Mouse (Mus musculus) MEL (cell line): Measurements from ENCODE around the gene Hibadh. TPM values are rescaled to one million over a fixed set of nuclear protein-coding genes. Genes with fewer than 3 reads are reported as not detected.

ENCODE experiments used
- DNase-seq: peaks from one replicate; pipeline ENCODE4 v3.0.0; 2011; ENCODE audit warnings: low read depth, low spot score
- H3K27ac ChIP-seq: 2 replicates; pipeline ENCODE4 v1.5.1; 2012; ENCODE audit warnings: low read depth, mild to moderate bottlenecking, control low read depth, low read length, moderate library complexity; ENCODE audit not compliant: control insufficient read depth
- H3K27me3 ChIP-seq, 2 experiments: fragments of 150-350 bp in 1 of 2; sonication (generic) in 1 of 2; 2 replicates each; pipeline ENCODE4 v1.6.1; 2012; ENCODE audit warnings: low read length in 2 of 2, mild to moderate bottlenecking in 2 of 2, improper control_type of control experiment in 1 of 2, moderate library complexity in 1 of 2; ENCODE audit not compliant: insufficient read depth in 2 of 2, control insufficient read depth in 1 of 2
- H3K36me3 ChIP-seq, 2 experiments: 2 replicates each; pipeline ENCODE4 v1.6.1; 2012 to 2014; ENCODE audit warnings: low read length in 2 of 2, improper control_type of control experiment in 1 of 2, inconsistent platforms in 1 of 2, mild to moderate bottlenecking in 1 of 2; ENCODE audit not compliant: insufficient read depth in 2 of 2, control insufficient read depth in 1 of 2
- H3K4me1 ChIP-seq, 2 experiments: fragments of 150-350 bp in 1 of 2; sonication (generic) in 1 of 2; 2 replicates each; pipeline ENCODE4 v1.6.1; 2012; ENCODE audit warnings: low read length in 2 of 2, improper control_type of control experiment in 1 of 2, mild to moderate bottlenecking in 1 of 2; ENCODE audit not compliant: insufficient read depth in 2 of 2, control insufficient read depth in 1 of 2
- H3K4me3 ChIP-seq, 2 experiments: fragments of 150-350 bp in 1 of 2; sonication (generic) in 1 of 2; 2 replicates each; pipeline ENCODE4 v1.5.1; 2012; ENCODE audit warnings: low read depth in 2 of 2, low read length in 2 of 2, mild to moderate bottlenecking in 2 of 2, moderate library complexity in 2 of 2, control low read depth in 1 of 2, improper control_type of control experiment in 1 of 2; ENCODE audit not compliant: control insufficient read depth in 1 of 2, insufficient read depth in 1 of 2
- H3K79me2 ChIP-seq: 2 replicates; pipeline ENCODE4 v1.6.1; 2012; ENCODE audit warnings: mild to moderate bottlenecking, low read length, moderate library complexity; ENCODE audit not compliant: control insufficient read depth, poor library complexity, insufficient read depth
- H3K9ac ChIP-seq: 2 replicates; pipeline ENCODE4 v1.6.1; 2012; ENCODE audit warnings: low read depth, mild to moderate bottlenecking, control low read depth, low read length, moderate library complexity; ENCODE audit not compliant: control insufficient read depth, poor library complexity, severe bottlenecking
- H3K9me3 ChIP-seq: fragments of 150-350 bp; sonication (generic); replicated peaks from 2 replicates; pipeline ENCODE4 v1.6.1; 2012; ENCODE audit warnings: mild to moderate bottlenecking, low read length, improper control_type of control experiment, moderate library complexity; ENCODE audit not compliant: insufficient read depth
- CHD1 ChIP-seq: IDR thresholded peaks from 2 replicates; pipeline ENCODE4 v1.6.1; 2012; ENCODE audit warnings: low read depth, mild to moderate bottlenecking, inconsistent platforms, low read length, improper control_type of control experiment
- E2F4 ChIP-seq: IDR thresholded peaks from 2 replicates; pipeline ENCODE4 v1.6.1; 2011; ENCODE audit warnings: low read depth, low read length, improper control_type of control experiment, borderline replicate concordance
- ELF1 ChIP-seq: IDR thresholded peaks from 2 replicates; pipeline ENCODE4 v1.6.1; 2014; ENCODE audit warnings: low read depth, mild to moderate bottlenecking, inconsistent platforms, low read length, improper control_type of control experiment, moderate library complexity
- ETS1 ChIP-seq: IDR thresholded peaks from 2 replicates; pipeline ENCODE4 v1.6.1; 2012; ENCODE audit warnings: low read depth, mild to moderate bottlenecking, inconsistent platforms, low read length, improper control_type of control experiment, moderate library complexity
- GABPA ChIP-seq: IDR thresholded peaks from 2 replicates; pipeline ENCODE4 v1.6.1; 2012; ENCODE audit warnings: low read depth, mild to moderate bottlenecking, inconsistent platforms, low read length, improper control_type of control experiment, moderate library complexity
- GATA1 ChIP-seq: IDR thresholded peaks from 2 replicates; pipeline ENCODE4 v1.6.1; 2011; ENCODE audit warnings: low read depth, low read length, improper control_type of control experiment
- KAT2A ChIP-seq: conservative IDR thresholded peaks from 2 replicates; pipeline ENCODE4 v1.6.1; 2012; ENCODE audit warnings: low read depth, low read length, improper control_type of control experiment, inconsistent platforms
- MAX ChIP-seq: IDR thresholded peaks from 2 replicates; pipeline ENCODE4 v1.6.1; 2011; ENCODE audit warnings: low read length, improper control_type of control experiment
- MEF2A ChIP-seq: IDR thresholded peaks from 2 replicates; pipeline ENCODE4 v1.6.1; 2014; ENCODE audit warnings: low read depth, mild to moderate bottlenecking, inconsistent platforms, low read length, improper control_type of control experiment; ENCODE audit not compliant: poor library complexity, insufficient replicate concordance, severe bottlenecking; ENCODE audit errors: extremely low read depth
- MYB ChIP-seq: IDR thresholded peaks from 2 replicates; pipeline ENCODE4 v1.6.1; 2011; ENCODE audit warnings: mild to moderate bottlenecking, low read depth, low read length, improper control_type of control experiment
- MYC ChIP-seq: IDR thresholded peaks from 2 replicates; pipeline ENCODE4 v1.6.1; 2011; ENCODE audit warnings: low read depth, mild to moderate bottlenecking, low read length, improper control_type of control experiment, moderate library complexity
- NELFE ChIP-seq: IDR thresholded peaks from 2 replicates; pipeline ENCODE4 v1.6.1; 2011; ENCODE audit warnings: low read depth, low read length, improper control_type of control experiment
- POLR2A ChIP-seq, 2 experiments: IDR thresholded peaks; 2 replicates each; pipeline ENCODE4 v1.6.1; 2011 to 2012; ENCODE audit warnings: low read length in 2 of 2, mild to moderate bottlenecking in 2 of 2, control low read depth in 1 of 2, improper control_type of control experiment in 1 of 2, low read depth in 1 of 2, moderate library complexity in 1 of 2; ENCODE audit not compliant: control insufficient read depth in 1 of 2, insufficient read depth in 1 of 2, poor library complexity in 1 of 2
- POLR2AphosphoS5 ChIP-seq: IDR thresholded peaks from 2 replicates; pipeline ENCODE4 v1.6.1; 2012; ENCODE audit warnings: low read depth, borderline replicate concordance, mild to moderate bottlenecking, inconsistent platforms, low read length, moderate library complexity, mixed read lengths
- RAD21 ChIP-seq: IDR thresholded peaks from 2 replicates; pipeline ENCODE4 v1.6.1; 2011; ENCODE audit warnings: mild to moderate bottlenecking, low read depth, low read length, improper control_type of control experiment
- RCOR1 ChIP-seq: IDR thresholded peaks from 2 replicates; pipeline ENCODE4 v1.6.1; 2012; ENCODE audit warnings: low read depth, mild to moderate bottlenecking, inconsistent platforms, low read length, improper control_type of control experiment
- SIN3A ChIP-seq: IDR thresholded peaks from 2 replicates; pipeline ENCODE4 v1.6.1; 2012; ENCODE audit warnings: low read length, improper control_type of control experiment, inconsistent platforms
- SMC3 ChIP-seq: IDR thresholded peaks from 2 replicates; pipeline ENCODE4 v1.6.1; 2011; ENCODE audit warnings: low read depth, low read length, improper control_type of control experiment
- TAL1 ChIP-seq: IDR thresholded peaks from 2 replicates; pipeline ENCODE4 v1.6.1; 2012; ENCODE audit warnings: mild to moderate bottlenecking, inconsistent platforms, low read length, moderate library complexity, mixed read lengths
- TBP ChIP-seq: IDR thresholded peaks from 2 replicates; pipeline ENCODE4 v1.8.0; 2011; ENCODE audit warnings: low read depth, low read length, improper control_type of control experiment
- USF1 ChIP-seq: IDR thresholded peaks from 2 replicates; pipeline ENCODE4 v1.6.1; 2014; ENCODE audit warnings: low read depth, mild to moderate bottlenecking, inconsistent platforms, low read length, improper control_type of control experiment, moderate library complexity
- USF2 ChIP-seq, 2 experiments: IDR thresholded peaks; 2 replicates each; pipeline ENCODE4 v1.6.1; 2011 to 2012; ENCODE audit warnings: improper control_type of control experiment in 2 of 2, low read length in 2 of 2, borderline replicate concordance in 1 of 2, inconsistent platforms in 1 of 2, low read depth in 1 of 2, mild to moderate bottlenecking in 1 of 2; ENCODE audit not compliant: insufficient read depth in 1 of 2
- ZMIZ1 ChIP-seq: IDR thresholded peaks from 2 replicates; pipeline ENCODE4 v1.6.1; 2012; ENCODE audit warnings: low read depth, mild to moderate bottlenecking, inconsistent platforms, low read length, improper control_type of control experiment, moderate library complexity
- polyA plus RNA-seq, 2 experiments: library from polyadenylated mRNA; stranded (reverse) in 1 of 2; unstranded in 1 of 2; fragments of >175 nt in 1 of 2; fragments of >200 nt in 1 of 2; gene quantifications; 2 replicates each; pipeline versions ENCODE4 v1.2.1 to v1.2.4; 2012; ENCODE audit warnings: low replicate concordance in 2 of 2, low read depth in 1 of 2; ENCODE audit not compliant: insufficient read length in 2 of 2, insufficient read depth in 1 of 2, missing spikeins in 1 of 2
- total RNA-seq: library from RNA; depleted of rRNA; stranded (reverse); fragments of 300-350 nt; gene quantifications from 2 replicates; pipeline ENCODE4 v1.2.3, GENCODE M21; 2012

Gene Hibadh
- total and polyA plus RNA-seq, 3 experiments = 31.2 to 39.3 TPM; not detected in 1

- no peak for DNase-seq
- TF ChIP-seq USF2 (IDR thresholded peaks at IDR 0.05; ENCODE audit: borderline replicate concordance in 1 of 2, insufficient read depth in 1 of 2, low read depth in 1 of 2, low read length in 2 of 2) (no peak), MEF2A (no peak), MYB (no peak), SMC3 (no peak), GABPA (no peak), MAX (no peak), MYC (no peak)
- H3K79me2 ChIP-seq = no peaks in the 10 kb centered on the region
- no peak overlapping the region for H3K4me3 ChIP-seq
- no peak overlapping the region for H3K9ac ChIP-seq
- no peaks in the 10 kb centered on the region for H3K9me3 ChIP-seq
- H3K36me3 ChIP-seq = no peaks in the 10 kb centered on the region
- no peak overlapping the region for H3K27ac ChIP-seq
- H3K27me3 ChIP-seq = no peaks in the 10 kb centered on the region; a peak in 1 of 4 replicates
- no peaks in the 10 kb centered on the region for H3K4me1 ChIP-seq
Observed at GRCm38 (mm10) chr6:52504676-52505460, 135.3 kb downstream of the Hibadh start.

- no peak for DNase-seq
- H3K4me3 ChIP-seq = no peak overlapping the region
- H3K27ac ChIP-seq = no peak overlapping the region
- H3K9me3 ChIP-seq = no peaks in the 10 kb centered on the region
- no peaks in the 10 kb centered on the region for H3K36me3 ChIP-seq
- H3K4me1 ChIP-seq = no peaks in the 10 kb centered on the region
- H3K9ac ChIP-seq = no peak overlapping the region
- H3K79me2 ChIP-seq = no peaks in the 10 kb centered on the region
- H3K27me3 ChIP-seq = no peaks in the 10 kb centered on the region; a peak in 1 of 4 replicates
- TF ChIP-seq ETS1 = no peak
- TF ChIP-seq E2F4 = no peak
- no peak for TF ChIP-seq POLR2AphosphoS5
- TF ChIP-seq NELFE = no peak
- no peak for TF ChIP-seq KAT2A
- TF ChIP-seq USF1 = no peak
- no peak for TF ChIP-seq RCOR1
- no peak for TF ChIP-seq SMC3
- TF ChIP-seq ZMIZ1 = no peak
- no peak for TF ChIP-seq RAD21
- TF ChIP-seq ELF1 = no peak
- no peak for TF ChIP-seq POLR2A (IDR thresholded peaks at IDR 0.05; ENCODE audit: control insufficient read depth in 1 of 2, insufficient read depth in 1 of 2, low read depth in 1 of 2, low read length in 2 of 2, poor library complexity in 1 of 2)
- no peak for TF ChIP-seq TAL1
- TF ChIP-seq MEF2A = no peak
- TF ChIP-seq SIN3A = no peak
- no peak for TF ChIP-seq TBP
- no peak for TF ChIP-seq MAX
- no peak for TF ChIP-seq CHD1
- TF ChIP-seq GATA1 = no peak
Observed at GRCm38 (mm10) chr6:52502986-52503385, 137.2 kb downstream of the Hibadh start.
